Mouse (Mus musculus): Measurements from ENCODE around the gene Hipk4. TPM values are rescaled to one million over a fixed set of nuclear protein-coding genes. Genes with fewer than 3 reads are reported as not detected.

Gene Hipk4
- total RNA-seq, 1 experiment from 2014 or later, result not detected

DNA sequence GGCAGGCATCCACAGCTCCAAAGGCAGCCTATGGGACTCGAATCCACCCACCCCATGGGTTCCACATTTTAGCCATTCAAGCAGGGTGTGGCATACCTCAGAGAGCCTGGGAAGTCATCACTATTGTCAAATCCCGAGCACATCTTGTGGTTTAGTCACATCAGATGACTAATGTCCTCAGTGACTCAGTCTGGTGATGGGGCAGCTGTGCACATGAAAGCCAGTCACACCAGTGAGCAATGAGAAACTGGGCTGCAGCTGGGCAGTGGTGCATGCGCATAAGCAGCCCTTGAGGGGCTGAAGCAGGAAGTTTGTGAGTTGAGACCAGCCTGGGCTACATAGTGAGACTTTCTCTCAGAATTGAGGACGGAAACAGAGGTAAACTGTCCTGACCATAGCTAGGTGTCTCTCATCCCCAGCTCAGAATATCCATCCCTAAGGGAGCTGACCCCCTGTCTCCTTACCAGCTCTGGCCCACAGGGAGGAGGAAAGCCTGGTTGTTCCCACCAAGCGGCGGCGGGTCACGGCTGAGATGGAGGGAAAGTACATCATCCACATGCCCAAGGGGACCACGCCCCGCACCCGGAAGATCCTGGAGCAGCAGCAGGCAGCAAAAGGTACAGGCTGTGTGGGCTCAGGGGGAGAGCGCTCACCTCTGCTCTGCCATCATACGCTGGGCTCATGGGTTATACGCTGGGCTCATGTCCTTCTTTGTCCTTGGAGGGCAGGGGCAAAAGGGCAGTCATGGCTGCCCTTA, 51.2 kb downstream of the Hipk4 start:
- ATAC-seq (ENCODE audit: extremely low read depth, insufficient number of reproducible peaks, low FRiP score, poor library complexity, severe bottlenecking), result peak; percentile 7; the same call in 1 of the 2 replicates

DNA sequence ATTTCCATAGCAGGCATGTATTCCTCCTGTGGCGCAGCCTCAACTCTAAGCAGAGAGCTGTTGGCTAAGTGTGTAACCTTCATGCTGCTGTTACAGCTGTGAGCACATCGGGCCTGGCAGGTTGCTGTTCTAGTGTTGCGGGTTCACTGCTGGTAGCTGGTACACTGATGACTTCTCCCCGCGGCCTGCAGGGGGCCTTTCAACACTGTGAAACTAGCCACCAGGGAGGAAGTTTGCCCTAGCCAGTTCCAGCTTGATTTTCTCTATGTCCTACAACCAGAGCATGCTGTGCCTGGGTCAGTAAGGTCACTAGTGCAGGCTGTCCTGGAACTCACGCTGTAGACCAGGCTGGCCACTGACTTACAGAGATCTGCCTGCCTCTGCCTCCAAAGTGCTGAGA, 53.8 kb downstream of the Hipk4 start:
- ATAC-seq (ENCODE audit: extremely low read depth, insufficient number of reproducible peaks, low FRiP score, poor library complexity, severe bottlenecking), result peak; percentile 73

DNA sequence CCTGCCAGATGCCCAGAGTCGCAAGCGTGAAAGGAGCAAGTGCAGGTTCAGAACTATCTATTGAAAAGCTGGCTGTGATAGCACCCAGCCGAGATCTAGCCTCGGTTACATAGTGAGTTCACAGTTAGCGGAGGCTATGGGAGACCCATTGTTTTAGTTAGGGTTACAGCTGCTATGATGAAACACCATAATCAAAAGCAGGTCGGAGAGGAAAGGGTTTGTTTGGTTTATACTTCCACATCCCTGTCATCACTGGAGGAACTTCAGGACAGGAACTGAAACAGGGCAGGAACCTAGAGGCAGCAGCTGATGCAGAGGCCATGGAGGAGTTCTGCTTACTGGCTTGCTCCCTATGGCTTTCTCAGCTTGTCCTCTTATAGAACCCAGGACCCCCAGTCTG, 54.5 kb downstream of the Hipk4 start:
- no peak for ATAC-seq (ENCODE audit: extremely low read depth, insufficient number of reproducible peaks, low FRiP score, poor library complexity, severe bottlenecking)

GRCm38 (mm10) chr7:27578465-27578864, 55.4 kb downstream of the Hipk4 start:
- ATAC-seq (ENCODE audit: extremely low read depth, insufficient number of reproducible peaks, low FRiP score, poor library complexity, severe bottlenecking), result no peak

- no peak for ATAC-seq (ENCODE audit: extremely low read depth, insufficient number of reproducible peaks, low FRiP score, poor library complexity, severe bottlenecking)
These were observed 57.5 kb downstream of the Hipk4 start for GRCm38 (mm10) chr7:27580380-27581174.

Other genes with a start within 250 kb of the Hipk4 start
- gene Ltbp4, start 185.6 kb upstream of the Hipk4 start, total RNA-seq (2017), result 0.12 TPM in 1 of 2 replicates, not detected in the other
- 56.8 and 69.9 TPM in 2 replicates for gene Shkbp1, start 167.2 kb upstream of the Hipk4 start, total RNA-seq (2017)
- gene Gm20479, start 165.8 kb upstream of the Hipk4 start, total RNA-seq (2017), result not detected in 2 replicates
- 0.37 TPM in 1 of 2 replicates, not detected in the other for gene Sptbn4, start 75.6 kb upstream of the Hipk4 start, total RNA-seq (2017)
- 31.7 and 32.1 TPM in 2 replicates for gene Blvrb, start 75.3 kb upstream of the Hipk4 start, total RNA-seq (2017)
- gene Sertad3, start 49.5 kb upstream of the Hipk4 start, total RNA-seq (2017), result 32.0 and 39.3 TPM in 2 replicates
- gene Sertad1, start 36.4 kb upstream of the Hipk4 start, total RNA-seq (2017), result 32.6 and 38.4 TPM in 2 replicates
- gene Prx, start 23.9 kb upstream of the Hipk4 start, total RNA-seq (2017), result 0.35 and 0.61 TPM in 2 replicates
- gene Pld3, start 30.0 kb downstream of the Hipk4 start, total RNA-seq (2017), result 20.7 and 24.3 TPM in 2 replicates
- gene 2310022A10Rik, start 30.0 kb downstream of the Hipk4 start, total RNA-seq (2017), result 7.0 and 8.7 TPM in 2 replicates
- gene Akt2, start 68.3 kb downstream of the Hipk4 start, total RNA-seq (2017), result 175 and 194 TPM in 2 replicates
- not detected in 2 replicates for gene Ttc9b, start 130.6 kb downstream of the Hipk4 start, total RNA-seq (2017)
- gene Map3k10, start 151.3 kb downstream of the Hipk4 start, total RNA-seq (2017), result 3.7 and 7.2 TPM in 2 replicates
- gene Zfp607b, start 166.1 kb downstream of the Hipk4 start, total RNA-seq (2017), result 1.7 and 6.6 TPM in 2 replicates
- gene Zfp60, start 208.1 kb downstream of the Hipk4 start, total RNA-seq (2017), result 8.3 and 13.0 TPM in 2 replicates